8 mouse cellular contexts compared by ENCODE assay signal in the genomic region with DNA sequence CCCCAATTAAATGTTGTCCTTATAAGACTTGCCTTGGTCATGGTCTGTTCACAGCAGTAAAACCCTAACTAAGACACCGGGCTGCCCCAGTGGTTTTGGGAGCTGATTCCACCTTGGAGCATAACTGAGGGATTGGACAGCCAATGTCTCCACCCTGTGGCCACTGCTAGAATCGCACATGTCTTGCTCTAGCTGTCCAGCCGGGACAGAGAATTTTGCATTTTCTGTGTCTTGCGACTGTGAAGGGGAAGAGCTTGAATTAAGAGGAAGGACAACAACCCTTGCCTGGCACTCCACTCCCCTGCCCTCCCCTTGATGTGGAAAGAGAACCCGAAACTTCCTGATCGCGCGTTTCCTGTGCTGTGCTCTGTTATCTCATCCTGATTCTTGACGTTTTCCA. TPM values are rescaled to one million over a fixed set of nuclear protein-coding genes. Genes with fewer than 3 reads are reported as not detected.
DNase-seq lines count a peak whose midpoint lies in the region; ATAC-seq lines count a peak whose summit lies in the region.
"Had no signal": no experiment of that assay in that cellular context is flagged by ENCODE, and none has a peak within 500 bp of the region (broad histone marks: within the 10 kb centered on the region; RNA-seq: fewer than 3 reads in every experiment).

No protein-coding gene starts in this region.

- H3K4me3 ChIP-seq in midbrain, embryonic 11.5 days (ENCODE audit: low read depth, low read length), result no peak overlapping the region
- H3K4me3 ChIP-seq: stomach, embryonic 15.5 days had no signal

- H3K4me2 ChIP-seq in midbrain, embryonic 11.5 days, result no peak overlapping the region
- H3K4me2 ChIP-seq: stomach, embryonic 15.5 days had no signal

- intact Hi-C loops in left cerebral cortex, postnatal 10 days (cut with DNase I), result loop anchor here (2.0 to 5.0 kb wide), 3 partner anchors 100 to 241 kb away; no protein-coding TSS in a partner anchor

- 22% methylated on average over 9 of the region's 9 CpGs for WGBS in midbrain, embryonic 11.5 days

- H3K4me1 ChIP-seq in midbrain, embryonic 11.5 days (ENCODE audit: control insufficient read depth, insufficient read depth, low read length), result no peaks in the 10 kb centered on the region
- H3K4me1 ChIP-seq: stomach, embryonic 15.5 days had no signal

- H3K9ac ChIP-seq in midbrain, embryonic 11.5 days (ENCODE audit: low read length), result no peak overlapping the region
- H3K9ac ChIP-seq: stomach, embryonic 15.5 days had no signal

- no peaks in the 10 kb centered on the region; the same call in 1 of the 2 replicates for H3K27me3 ChIP-seq in midbrain, embryonic 11.5 days (ENCODE audit: control insufficient read depth, insufficient read depth, low read length)
- H3K27me3 ChIP-seq: stomach, embryonic 15.5 days had no signal

- peak; percentile 35 for DNase-seq in T-cell, adult 2 months (ENCODE audit: low spot score)
- DNase-seq in cerebellum, adult 9-10 months, result peak; percentile 88
- DNase-seq in frontal cortex, postnatal 10 days (ENCODE audit: low spot score in 2 of 2), result peak; percentile 40 to 81
- DNase-seq in induced T-regulatory cell, adult 2 months (ENCODE audit: low read depth), result peak; percentile 66
- peak; percentile 78 to 84 for DNase-seq in left cerebral cortex, postnatal 10 days (ENCODE audit: extremely low spot score in 1 of 2, low spot score in 2 of 2)
- DNase-seq in midbrain, embryonic 11.5 days (ENCODE audit: low spot score, missing footprints), result peak; percentile 98
- peak; percentile 65 for DNase-seq in skeletal muscle tissue, adult 2 months (ENCODE audit: low read depth, low spot score)

- no peaks in the 10 kb centered on the region for H3K36me3 ChIP-seq in midbrain, embryonic 11.5 days (ENCODE audit: control insufficient read depth, insufficient read depth, low read length)
- H3K36me3 ChIP-seq: stomach, embryonic 15.5 days had no signal

- H3K9me3 ChIP-seq in midbrain, embryonic 11.5 days (ENCODE audit: control insufficient read depth, low read length), result no peaks in the 10 kb centered on the region
- H3K9me3 ChIP-seq: stomach, embryonic 15.5 days had no signal

- peak; percentile 48; the same call in 1 of the 2 replicates for ATAC-seq in midbrain, embryonic 11.5 days (ENCODE audit: low FRiP score)

- no peak overlapping the region for H3K27ac ChIP-seq in midbrain, embryonic 11.5 days (ENCODE audit: low read depth, low read length)
- H3K27ac ChIP-seq: stomach, embryonic 15.5 days had no signal

RNA-seq across cellular contexts. Expression of gene Cd300lb, which starts 21.3 kb away (rescaled TPM):
- total RNA-seq in left cerebral cortex, postnatal 10 days (2021), result not detected
- 0.30 TPM in 1 of 2 replicates, not detected in the other for polyA plus RNA-seq in midbrain, embryonic 11.5 days (2014; fragmentation: Nextera tagmentation; extraction: Ambion mirVana)

RNA-seq across cellular contexts. Expression of gene Cd300a, which starts 23.0 kb away (rescaled TPM):
- total RNA-seq in left cerebral cortex, postnatal 10 days (2021), result under 1 TPM; 0.43 to 0.58 TPM
- polyA plus RNA-seq in midbrain, embryonic 11.5 days (2014; fragmentation: Nextera tagmentation; extraction: Ambion mirVana), result 0.79 and 1.1 TPM in 2 replicates

RNA-seq across cellular contexts. Expression of gene Cd300c, which starts 56.1 kb away (rescaled TPM):
- not detected for total RNA-seq in left cerebral cortex, postnatal 10 days (2021)
- not detected in 2 replicates for polyA plus RNA-seq in midbrain, embryonic 11.5 days (2014; fragmentation: Nextera tagmentation; extraction: Ambion mirVana)
- polyA plus RNA-seq: stomach, embryonic 15.5 days had no signal

Comparison
In these comparisons a context has a peak if more than half of its experiments do, and no peak if none do; other contexts are left out.
1. DNase-seq: peak in every context shown above with its lines; median percentile 98 in midbrain, embryonic 11.5 days; 88 in cerebellum, adult 9-10 months; 81 in left cerebral cortex, postnatal 10 days; 66 in induced T-regulatory cell, adult 2 months; 65 in skeletal muscle tissue, adult 2 months; 60 in frontal cortex, postnatal 10 days; 35 in T-cell, adult 2 months.